Mouse (Mus musculus) forebrain, embryonic 14.5 days (tissue): ENCODE data around the gene Cyb5b. TPM values are rescaled to one million over a fixed set of nuclear protein-coding genes. Genes with fewer than 3 reads are reported as not detected.

ENCODE experiments used
- ATAC-seq: fragments of 200-750 bp; cut with Nextera tagmentation; 2 replicates; pipeline ENCODE4 v1.8.0; 2017; ENCODE audit warnings: mild to moderate bottlenecking, moderate library complexity
- DNase-seq: peaks from one replicate; pipeline ENCODE4 v3.0.0-alpha.2; 2015; ENCODE audit warnings: low spot score
- H3K27ac ChIP-seq: fragments of 300-500 bp; sonication (generic); 2 replicates; pipeline ENCODE4 v1.5.1; 2014; ENCODE audit warnings: low read depth, mild to moderate bottlenecking, control low read depth, low read length, moderate library complexity
- H3K27me3 ChIP-seq: fragments of 300-500 bp; sonication (generic); replicated peaks from 2 replicates; pipeline ENCODE4 v1.6.1; 2014; ENCODE audit warnings: low read length, control low read depth, mixed read lengths; ENCODE audit not compliant: control insufficient read depth, insufficient read depth
- H3K36me3 ChIP-seq: fragments of 300-500 bp; sonication (generic); 2 replicates; pipeline ENCODE4 v1.6.1; 2014; ENCODE audit warnings: low read length, control low read depth; ENCODE audit not compliant: control insufficient read depth, insufficient read depth
- H3K4me1 ChIP-seq: fragments of 300-500 bp; sonication (generic); 2 replicates; pipeline ENCODE4 v1.6.1; 2014; ENCODE audit warnings: antibody characterized with exemption, low read length, control low read depth; ENCODE audit not compliant: control insufficient read depth, insufficient read depth
- H3K4me2 ChIP-seq: fragments of 300-500 bp; sonication (generic); 2 replicates; pipeline ENCODE4 v1.6.1; 2014; ENCODE audit warnings: mild to moderate bottlenecking, control low read depth, low read length
- H3K4me3 ChIP-seq: fragments of 300-500 bp; sonication (generic); 2 replicates; pipeline ENCODE4 v1.5.1; 2014; ENCODE audit warnings: low read depth, low read length, control low read depth
- H3K9ac ChIP-seq: fragments of 300-500 bp; sonication (generic); 2 replicates; pipeline ENCODE4 v1.6.1; 2014; ENCODE audit warnings: mild to moderate bottlenecking, low read length, control low read depth, moderate library complexity
- H3K9me3 ChIP-seq: fragments of 300-500 bp; sonication (generic); replicated peaks from 2 replicates; pipeline ENCODE4 v1.6.1; 2016; ENCODE audit warnings: low read length, control low read depth, mixed read lengths; ENCODE audit not compliant: control insufficient read depth
- WGBS: fragments of 180-500 bp; shearing (Covaris S2); extraction: QIAGEN DNeasy Blood & Tissue Kit; methylation state at CpG from one replicate; pipeline ENCODE4 v1.1.7; 2014; 5-methylcytosine and 5-hydroxymethylcytosine counted together
- polyA plus RNA-seq: library from polyadenylated mRNA; unstranded; fragments of >200 nt; fragmentation: Nextera tagmentation; extraction: Ambion mirVana; gene quantifications from 2 replicates; pipeline ENCODE4 v1.2.1, GENCODE M21; 2014

Gene Cyb5b
- polyA plus RNA-seq, 1 experiment from 2014 or later: 108 TPM

GRCm38 (mm10) chr8:107184996-107185395 is 34.6 kb downstream of the Cyb5b start:
- Histone ChIP-seq H3K36me3 (peaks cover 55% of the 10 kb centered on the region), H3K4me3 (no peak overlapping the region), H3K9me3 (no peaks in the 10 kb centered on the region), H3K9ac (no peak overlapping the region), H3K4me1 (no peaks in the 10 kb centered on the region), H3K4me2 (no peak overlapping the region), H3K27me3 (no peaks in the 10 kb centered on the region), H3K27ac (no peak overlapping the region)
- DNase-seq (no peak), ATAC-seq (no peak)
- 86% methylated on average over 3 of the region's 3 CpGs for WGBS

DNA sequence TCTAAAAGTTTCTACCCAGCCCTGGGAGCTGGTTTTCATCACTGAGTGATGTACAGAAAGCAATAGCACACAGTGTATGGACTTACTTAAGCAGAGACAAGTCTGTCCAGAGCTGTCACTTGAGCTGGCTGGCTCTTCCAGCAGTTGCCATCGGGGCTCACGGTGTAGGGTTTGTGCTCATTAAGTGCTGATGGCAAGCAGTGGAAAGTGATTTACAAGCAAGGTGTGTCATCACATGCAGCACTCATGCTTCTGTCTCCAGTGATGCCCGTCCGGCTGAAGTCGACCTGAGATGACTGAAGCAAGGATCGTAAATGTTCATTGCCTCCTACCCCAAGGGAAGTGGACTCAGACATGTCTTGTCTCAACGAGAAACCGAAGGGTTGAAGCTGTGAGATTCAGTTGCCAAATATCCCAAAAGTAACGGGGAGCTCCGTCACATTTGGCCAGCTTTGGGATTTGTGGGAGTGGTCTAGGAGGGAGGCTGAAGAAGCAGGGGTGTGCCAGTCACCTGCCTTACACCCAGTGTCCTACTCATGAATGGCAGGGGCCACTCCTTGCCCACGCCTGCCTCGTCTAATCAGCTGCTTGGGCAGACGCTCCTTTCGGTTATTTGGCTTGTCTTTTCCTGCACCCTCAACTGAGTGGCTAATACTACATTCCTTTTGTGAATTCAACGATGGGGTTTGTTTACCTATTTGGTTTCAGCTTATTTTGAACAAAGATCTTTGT is 36.4 kb downstream of the Cyb5b start:
- DNase-seq (no peak), ATAC-seq (no peak)
- WGBS: 78% methylated on average over 15 of the region's 15 CpGs
- Histone ChIP-seq H3K36me3 (peaks cover 43% of the 10 kb centered on the region), H3K9ac (no peak overlapping the region), H3K27ac (no peak overlapping the region), H3K4me2 (no peak overlapping the region), H3K27me3 (no peaks in the 10 kb centered on the region), H3K9me3 (no peaks in the 10 kb centered on the region), H3K4me3 (no peak overlapping the region), H3K4me1 (no peaks in the 10 kb centered on the region)

DNA sequence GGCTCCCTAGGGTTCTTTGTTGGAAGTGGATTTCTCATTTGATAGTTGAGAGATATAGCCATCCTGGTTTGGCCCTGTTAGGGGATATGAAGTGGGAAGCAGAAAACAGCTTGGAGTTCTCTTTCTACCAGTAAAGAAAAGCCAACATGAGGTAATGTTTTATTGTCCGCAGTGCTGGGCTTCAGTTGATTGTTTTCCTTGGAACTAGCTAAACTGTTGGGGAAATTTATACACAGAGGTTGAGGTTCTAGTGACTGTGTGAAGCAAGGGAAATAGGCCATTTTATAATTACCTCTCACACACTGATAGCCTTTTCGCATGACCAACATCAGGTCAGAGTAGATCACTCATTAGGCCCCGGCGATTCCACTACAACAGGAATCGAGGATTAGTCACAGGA is 37.2 kb downstream of the Cyb5b start:
- H3K4me1 ChIP-seq: no peaks in the 10 kb centered on the region
- DNase-seq: no peak
- WGBS: 76% methylated on average over 5 of the region's 5 CpGs
- no peak overlapping the region for H3K27ac ChIP-seq
- no peaks in the 10 kb centered on the region for H3K9me3 ChIP-seq
- no peak overlapping the region for H3K9ac ChIP-seq
- no peaks in the 10 kb centered on the region for H3K27me3 ChIP-seq
- H3K36me3 ChIP-seq: peaks cover 37% of the 10 kb centered on the region
- ATAC-seq: no peak
- H3K4me3 ChIP-seq: no peak overlapping the region
- no peak overlapping the region for H3K4me2 ChIP-seq

DNA sequence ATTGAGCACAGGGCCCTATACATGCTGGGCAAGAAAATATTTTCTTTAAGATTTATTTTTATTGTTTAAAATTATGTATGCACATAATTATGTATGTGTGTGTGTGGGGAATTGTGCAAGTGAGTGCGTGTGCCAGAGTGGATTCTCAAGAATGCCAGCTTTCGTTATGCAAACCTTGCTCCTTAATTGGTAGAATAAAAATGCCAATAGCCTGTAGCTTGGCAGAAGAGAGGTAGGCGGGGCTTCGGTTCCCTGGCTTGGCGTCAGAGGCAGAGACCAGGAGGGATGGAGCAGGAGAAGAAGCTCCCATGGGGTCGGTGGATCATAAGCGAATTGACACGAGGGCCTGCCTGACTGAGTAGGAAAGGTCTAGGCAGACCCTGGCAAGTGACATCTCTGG is 42.2 kb downstream of the Cyb5b start:
- 49% methylated on average over 8 of the region's 8 CpGs for WGBS

GRCm38 (mm10) chr8:107193331-107193730 is 42.9 kb downstream of the Cyb5b start:
- Histone ChIP-seq H3K9ac (no peak overlapping the region), H3K4me2 (no peak overlapping the region), H3K4me3 (no peak overlapping the region), H3K9me3 (no peaks in the 10 kb centered on the region), H3K27ac (no peak overlapping the region), H3K4me1 (no peaks in the 10 kb centered on the region), H3K36me3 (no peaks in the 10 kb centered on the region), H3K27me3 (no peaks in the 10 kb centered on the region)
- ATAC-seq (no peak), DNase-seq (no peak)
- WGBS: 75% methylated on average over 6 of the region's 6 CpGs

More for the DNA sequence above, 42.2 kb downstream of the Cyb5b start:
- no peaks in the 10 kb centered on the region for H3K27me3 ChIP-seq
- no peak overlapping the region for H3K4me2 ChIP-seq
- H3K9ac ChIP-seq: no peak overlapping the region
- no peak overlapping the region for H3K4me3 ChIP-seq
- H3K4me1 ChIP-seq: no peaks in the 10 kb centered on the region
- no peaks in the 10 kb centered on the region for H3K36me3 ChIP-seq
- H3K27ac ChIP-seq: no peak overlapping the region
- ATAC-seq (no peak), DNase-seq (peak; percentile 60)
- no peaks in the 10 kb centered on the region for H3K9me3 ChIP-seq

DNA sequence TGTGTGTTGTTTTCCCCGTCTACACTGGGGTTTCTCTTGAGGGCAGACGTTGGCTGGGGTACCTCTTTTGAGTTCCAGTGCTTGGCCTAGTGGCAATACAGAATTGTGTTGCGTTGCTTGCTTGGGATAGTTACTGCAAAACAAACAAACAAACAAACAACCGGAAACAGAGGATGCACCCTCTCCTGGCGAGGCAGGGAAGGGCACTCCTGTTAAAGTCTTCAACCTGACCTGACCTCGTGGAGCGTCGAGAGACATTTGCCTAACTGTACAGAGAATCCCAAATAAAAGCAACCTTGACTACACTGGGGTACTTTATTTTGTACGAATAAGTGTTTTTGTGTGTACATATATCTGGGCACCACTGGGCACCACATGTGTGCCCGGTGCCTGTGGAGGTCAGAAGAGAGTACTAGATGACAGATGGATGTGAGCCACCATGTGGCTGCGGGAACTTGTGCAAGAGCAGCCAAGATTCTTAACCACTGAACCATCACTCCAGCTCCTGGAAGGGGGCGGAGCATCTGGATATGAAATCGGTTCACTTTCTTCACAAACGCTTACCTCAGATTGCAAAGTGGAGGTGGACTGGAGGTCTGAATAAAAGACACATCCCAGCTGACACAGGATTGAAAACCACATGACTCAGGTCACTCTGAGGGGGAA is 44.5 kb downstream of the Cyb5b start:
- WGBS: 92% methylated on average over 14 of the region's 14 CpGs

GRCm38 (mm10) chr8:107197901-107198826 is 47.7 kb downstream of the Cyb5b start:
- Histone ChIP-seq H3K9ac (no peak overlapping the region), H3K4me1 (no peaks in the 10 kb centered on the region), H3K4me3 (no peak overlapping the region), H3K4me2 (no peak overlapping the region), H3K27me3 (no peaks in the 10 kb centered on the region), H3K9me3 (no peaks in the 10 kb centered on the region), H3K27ac (0 out of 2 replicates have a peak overlapping the region, but pooled peaks have one; percentile 5), H3K36me3 (no peaks in the 10 kb centered on the region)
- DNase-seq (no peak), ATAC-seq (no peak)
- 82% methylated on average over 24 of the region's 24 CpGs for WGBS

More for the DNA sequence above, 44.5 kb downstream of the Cyb5b start:
- H3K9ac ChIP-seq: no peak overlapping the region
- H3K4me3 ChIP-seq: no peak overlapping the region
- no peaks in the 10 kb centered on the region for H3K4me1 ChIP-seq
- no peaks in the 10 kb centered on the region for H3K36me3 ChIP-seq
- no peaks in the 10 kb centered on the region for H3K27me3 ChIP-seq
- no peak overlapping the region for H3K4me2 ChIP-seq
- no peak overlapping the region for H3K27ac ChIP-seq
- no peaks in the 10 kb centered on the region for H3K9me3 ChIP-seq
- ATAC-seq: no peak
- no peak for DNase-seq

DNA sequence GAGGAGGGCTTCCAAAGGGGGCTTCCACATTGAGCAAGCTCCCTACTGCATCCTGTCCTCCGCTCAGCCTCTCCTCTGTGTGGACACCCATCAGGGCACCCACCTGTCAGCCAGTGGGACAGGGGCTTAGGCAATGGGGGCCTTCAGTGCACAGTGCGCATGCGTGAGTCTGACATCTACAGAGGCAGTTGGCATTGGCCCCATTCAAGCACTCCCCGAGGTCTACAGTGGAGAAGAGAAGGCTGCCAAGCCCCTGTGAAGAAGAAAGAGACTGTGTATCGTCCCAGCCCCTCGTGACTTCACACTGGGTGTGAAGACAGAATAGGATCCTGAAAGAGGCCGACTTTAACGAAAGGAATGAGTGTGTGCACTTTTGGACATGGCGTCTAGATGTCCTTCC is 54.7 kb downstream of the Cyb5b start:
- Histone ChIP-seq H3K4me1 (peaks cover 7% of the 10 kb centered on the region; the same call in 1 of the 2 replicates), H3K27me3 (no peaks in the 10 kb centered on the region), H3K9ac (no peak overlapping the region), H3K27ac (no peak overlapping the region), H3K36me3 (no peaks in the 10 kb centered on the region), H3K4me3 (no peak overlapping the region), H3K9me3 (no peaks in the 10 kb centered on the region), H3K4me2 (no peak overlapping the region)
- 79% methylated on average over 9 of the region's 9 CpGs for WGBS
- DNase-seq (no peak), ATAC-seq (no peak)
